Mouse (Mus musculus): ENCODE measurements at regions not wholly inside any gene's neighbourhood (a gene's known extent, or its start where the extent isn't known, plus 50 kb on each side); places are given as distances from the start of the nearest gene placed in this dataset.
A peak's percentile ranks its signal among the peaks of the same experiment; 100 is the strongest.

DNA sequence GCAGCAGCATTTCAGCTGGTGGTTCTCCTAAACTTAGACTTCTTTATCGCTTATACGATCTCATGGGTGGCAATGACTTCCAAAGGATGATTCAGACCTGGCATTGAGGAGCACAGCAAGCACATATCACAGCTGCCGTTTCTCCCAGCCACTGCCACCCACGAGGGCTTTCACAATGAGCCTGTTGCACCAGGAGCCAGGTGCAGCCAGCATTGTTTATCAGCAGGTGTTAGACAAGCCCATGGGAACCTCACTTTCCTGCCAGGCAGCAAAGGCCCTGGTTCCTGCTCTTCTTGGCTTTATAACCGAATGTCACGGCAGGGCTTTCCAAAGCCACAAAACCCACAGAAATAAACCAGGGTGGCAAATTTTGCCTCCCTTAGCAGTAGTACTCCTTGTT is 175.3 kb upstream of the Rgma start:
- Histone ChIP-seq H3K9ac (replicated peaks; ENCODE audit: low read depth) (no peak overlapping the region), H3K27me3 (replicated peaks; ENCODE audit: insufficient read depth, low read length) (no peaks in the 10 kb centered on the region), H3K4me2 (replicated peaks; ENCODE audit: low read depth, low read length) (no peak overlapping the region), H3K9me3 (ENCODE audit: low read length) (no peaks in the 10 kb centered on the region), H3K36me3 (ENCODE audit: insufficient read depth, low read length) (no peaks in the 10 kb centered on the region), H3K4me3 (ENCODE audit: low read depth, low read length) (no peak overlapping the region), H3K27ac (ENCODE audit: low read length) (no peak overlapping the region), H3K4me1 (ENCODE audit: insufficient read depth, low read depth, low read length) (no peaks in the 10 kb centered on the region)
- no peak for TF ChIP-seq EP300 (IDR thresholded peaks at IDR 0.05)
- TF ChIP-seq CTCF (IDR thresholded peaks at IDR 0.05) = no peak
- ATAC-seq (no peak), DNase-seq (ENCODE audit: low spot score) (no peak)
- WGBS = 80% methylated on average over 6 of the region's 6 CpGs

DNA sequence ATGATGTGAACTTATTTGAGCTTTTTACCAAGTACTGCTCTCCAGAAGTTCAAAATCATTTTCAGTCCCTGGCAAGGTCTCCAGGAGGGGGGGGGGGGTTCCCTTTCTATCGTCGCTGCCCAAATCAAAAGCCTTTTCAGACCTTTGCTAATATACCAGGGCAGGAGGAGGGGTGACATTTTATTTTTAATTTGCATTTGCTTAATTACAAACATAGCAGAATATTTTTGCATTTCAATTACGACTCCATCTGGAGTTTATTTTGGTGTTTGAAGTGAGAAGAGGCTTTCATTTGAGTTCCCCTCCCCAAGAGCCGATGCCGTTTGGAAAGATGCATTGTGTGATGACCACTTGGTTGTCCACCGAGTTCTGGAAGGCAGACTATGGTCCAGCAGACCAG is 174.0 kb upstream of the Rgma start:
- no peaks in the 10 kb centered on the region for H3K36me3 ChIP-seq (ENCODE audit: insufficient read depth, low read length)
- 80% methylated on average over 6 of the region's 6 CpGs for WGBS
- TF ChIP-seq CTCF (IDR thresholded peaks at IDR 0.05) (no peak), EP300 (IDR thresholded peaks at IDR 0.05) (no peak)
- ATAC-seq (no peak), DNase-seq (ENCODE audit: low spot score) (no peak)
- no peaks in the 10 kb centered on the region for H3K27me3 ChIP-seq (replicated peaks; ENCODE audit: insufficient read depth, low read length)
- no peak overlapping the region for H3K9ac ChIP-seq (replicated peaks; ENCODE audit: low read depth)
- H3K4me2 ChIP-seq (replicated peaks; ENCODE audit: low read depth, low read length) = no peak overlapping the region
- no peak overlapping the region for H3K27ac ChIP-seq (ENCODE audit: low read length)
- no peaks in the 10 kb centered on the region for H3K9me3 ChIP-seq (ENCODE audit: low read length)
- H3K4me3 ChIP-seq (ENCODE audit: low read depth, low read length) = no peak overlapping the region
- no peaks in the 10 kb centered on the region for H3K4me1 ChIP-seq (ENCODE audit: insufficient read depth, low read depth, low read length)

DNA sequence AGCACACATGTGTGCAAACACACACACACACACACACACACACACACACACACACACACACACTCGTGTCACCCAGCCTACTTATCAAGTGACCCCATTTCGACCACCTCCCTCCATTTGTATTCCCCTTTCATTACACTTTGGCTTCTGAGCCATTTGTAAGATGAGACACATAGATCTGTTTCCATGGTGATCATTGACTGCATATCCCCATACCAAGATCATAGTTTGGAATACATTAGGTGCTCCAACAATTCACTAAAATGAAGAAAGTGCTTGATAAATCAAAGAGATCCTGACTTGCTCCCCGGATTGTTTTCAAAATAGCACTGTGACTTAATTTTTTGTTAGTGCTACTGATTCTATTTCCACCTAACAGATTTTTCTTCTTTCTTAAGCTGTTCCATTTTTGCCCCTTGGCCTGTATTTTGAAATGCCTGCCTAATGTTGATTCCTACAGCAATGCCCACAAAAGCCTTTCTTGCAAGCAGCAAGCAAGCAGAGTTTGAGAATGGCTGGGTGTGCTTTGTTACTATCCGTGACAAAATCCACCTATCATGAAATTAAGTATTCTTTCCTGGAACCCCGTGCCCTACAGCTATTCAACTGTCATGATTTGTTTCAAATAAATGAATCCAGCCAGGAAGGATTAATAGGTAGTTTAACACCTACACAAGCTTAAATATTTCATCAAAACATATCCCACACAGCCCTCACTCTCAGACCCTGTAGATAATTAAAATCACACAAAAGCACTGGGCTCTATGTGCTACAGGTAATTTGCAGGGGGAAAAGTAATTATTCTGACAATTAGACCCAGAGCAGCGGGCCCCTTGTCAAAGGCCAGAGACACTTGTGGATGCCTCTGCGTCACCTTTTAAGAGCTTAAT is 168.1 kb upstream of the Rgma start:
- WGBS = 69% methylated on average over 7 of the region's 7 CpGs
- TF ChIP-seq CTCF (IDR thresholded peaks at IDR 0.05) = no peak
- TF ChIP-seq EP300 (IDR thresholded peaks at IDR 0.05) = no peak
- H3K4me3 ChIP-seq (ENCODE audit: low read depth, low read length) = no peak overlapping the region
- no peaks in the 10 kb centered on the region for H3K4me1 ChIP-seq (ENCODE audit: insufficient read depth, low read depth, low read length)
- no peak overlapping the region for H3K27ac ChIP-seq (ENCODE audit: low read length)
- H3K4me2 ChIP-seq (replicated peaks; ENCODE audit: low read depth, low read length) = no peak overlapping the region
- DNase-seq (ENCODE audit: low spot score) = no peak
- no peaks in the 10 kb centered on the region for H3K36me3 ChIP-seq (ENCODE audit: insufficient read depth, low read length)
- H3K27me3 ChIP-seq (replicated peaks; ENCODE audit: insufficient read depth, low read length) = no peaks in the 10 kb centered on the region
- H3K9me3 ChIP-seq (ENCODE audit: low read length) = no peaks in the 10 kb centered on the region
- no peak overlapping the region for H3K9ac ChIP-seq (replicated peaks; ENCODE audit: low read depth)
- no peak for ATAC-seq

DNA sequence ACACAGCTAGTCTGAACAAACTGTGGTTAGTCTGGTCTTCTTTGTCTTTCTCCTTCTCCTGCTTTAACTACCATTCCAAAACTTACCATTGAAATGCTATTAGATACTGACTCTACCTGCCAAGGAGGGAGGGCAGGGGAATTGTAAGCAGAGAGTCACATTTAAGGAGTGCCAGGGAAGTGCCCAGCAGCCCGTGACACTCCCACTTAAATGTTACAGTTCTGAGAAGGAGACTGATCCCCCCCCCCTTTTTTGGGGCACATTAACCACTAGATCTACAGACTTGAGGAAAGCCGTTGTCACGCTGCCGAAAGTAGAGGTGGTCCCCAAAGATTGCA is 166.9 kb upstream of the Rgma start:
- Histone ChIP-seq H3K9me3 (ENCODE audit: low read length) (no peaks in the 10 kb centered on the region), H3K27ac (ENCODE audit: low read length) (no peak overlapping the region), H3K4me3 (ENCODE audit: low read depth, low read length) (no peak overlapping the region), H3K9ac (replicated peaks; ENCODE audit: low read depth) (no peak overlapping the region), H3K4me1 (ENCODE audit: insufficient read depth, low read depth, low read length) (no peaks in the 10 kb centered on the region), H3K4me2 (replicated peaks; ENCODE audit: low read depth, low read length) (peak overlapping the region; percentile 15; the same call in 1 of the 2 replicates), H3K36me3 (ENCODE audit: insufficient read depth, low read length) (no peaks in the 10 kb centered on the region), H3K27me3 (replicated peaks; ENCODE audit: insufficient read depth, low read length) (no peaks in the 10 kb centered on the region)
- no peak for TF ChIP-seq EP300 (IDR thresholded peaks at IDR 0.05)
- TF ChIP-seq CTCF (IDR thresholded peaks at IDR 0.05) = no peak
- ATAC-seq (no peak), DNase-seq (ENCODE audit: low spot score) (peak; percentile 29)
- 61% methylated on average over 4 of the region's 4 CpGs for WGBS

DNA sequence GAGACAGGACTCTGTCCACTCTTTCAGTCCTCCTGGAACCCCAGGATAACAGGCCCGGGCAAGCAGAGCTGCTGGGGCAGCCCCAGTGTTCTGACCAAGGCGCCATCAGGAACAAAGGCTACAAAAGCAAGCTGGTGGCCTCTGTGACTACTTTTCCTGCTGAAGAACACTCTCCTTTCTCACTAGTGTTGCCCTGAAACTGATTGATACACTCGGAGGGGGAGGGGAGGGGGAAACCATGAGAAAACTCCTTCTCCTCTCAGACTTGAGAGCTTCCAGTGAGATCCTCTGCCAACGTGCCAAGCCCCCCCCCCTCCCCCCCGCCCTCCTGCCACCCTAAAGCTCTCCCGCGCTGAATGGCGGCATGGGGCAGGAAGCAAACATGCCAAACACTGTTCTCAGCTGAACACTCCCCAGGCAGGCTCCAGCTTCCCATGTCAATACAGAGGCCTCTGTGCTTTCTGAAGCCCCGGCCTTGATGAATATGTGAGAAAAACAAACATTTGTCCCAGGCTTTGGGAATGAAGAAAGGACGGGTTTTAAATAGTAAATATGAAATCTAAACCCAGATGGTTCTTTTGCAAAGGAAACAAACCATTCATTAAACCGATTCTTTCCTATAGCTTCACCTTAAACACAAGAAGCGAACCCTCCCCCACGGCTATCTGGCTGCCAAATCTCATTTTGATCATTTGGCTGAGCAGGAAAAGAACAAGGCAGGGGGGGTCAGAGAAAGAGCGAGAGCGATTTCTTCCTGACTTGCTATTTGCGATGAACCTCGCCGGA is 166.3 kb upstream of the Rgma start:
- peak; percentile 45 for DNase-seq (ENCODE audit: low spot score)
- no peak overlapping the region for H3K9ac ChIP-seq (replicated peaks; ENCODE audit: low read depth)
- no peaks in the 10 kb centered on the region for H3K36me3 ChIP-seq (ENCODE audit: insufficient read depth, low read length)
- peak; percentile 70 for ATAC-seq
- H3K9me3 ChIP-seq (ENCODE audit: low read length) = no peaks in the 10 kb centered on the region
- no peaks in the 10 kb centered on the region for H3K27me3 ChIP-seq (replicated peaks; ENCODE audit: insufficient read depth, low read length)
- H3K27ac ChIP-seq (ENCODE audit: low read length) = no peak overlapping the region
- H3K4me3 ChIP-seq (ENCODE audit: low read depth, low read length) = no peak overlapping the region
- peak overlapping the region; percentile 15; the same call in 1 of the 2 replicates for H3K4me2 ChIP-seq (replicated peaks; ENCODE audit: low read depth, low read length)
- 17% methylated on average over 18 of the region's 18 CpGs for WGBS
- no peaks in the 10 kb centered on the region for H3K4me1 ChIP-seq (ENCODE audit: insufficient read depth, low read depth, low read length)
- TF ChIP-seq CTCF (IDR thresholded peaks at IDR 0.05) = no peak
- TF ChIP-seq EP300 (IDR thresholded peaks at IDR 0.05) = no peak

DNA sequence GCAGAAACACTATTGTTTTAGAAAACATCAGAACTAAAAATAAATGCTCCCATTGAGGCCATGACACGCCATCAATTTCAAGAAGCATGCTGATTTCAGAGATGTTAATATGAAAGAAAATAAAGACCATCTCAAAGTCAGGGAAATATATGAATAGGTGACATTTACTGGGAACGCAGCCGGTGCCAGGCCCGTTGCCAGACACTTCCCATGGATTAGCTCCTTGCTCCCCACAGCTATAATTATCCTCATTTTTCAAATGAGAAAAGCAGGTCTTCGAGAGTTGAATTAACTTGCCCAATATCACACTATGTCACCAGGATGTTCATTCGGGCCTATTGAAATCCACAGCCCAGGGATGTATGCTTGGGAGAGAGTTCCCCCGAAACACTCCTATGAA is 165.2 kb upstream of the Rgma start:
- H3K4me1 ChIP-seq (ENCODE audit: insufficient read depth, low read depth, low read length) = no peaks in the 10 kb centered on the region
- DNase-seq (ENCODE audit: low spot score) (no peak), ATAC-seq (no peak)
- H3K9ac ChIP-seq (replicated peaks; ENCODE audit: low read depth) = no peak overlapping the region
- TF ChIP-seq EP300 (IDR thresholded peaks at IDR 0.05) (no peak), CTCF (IDR thresholded peaks at IDR 0.05) (no peak)
- WGBS = 83% methylated on average over 7 of the region's 7 CpGs
- H3K27ac ChIP-seq (ENCODE audit: low read length) = no peak overlapping the region
- H3K36me3 ChIP-seq (ENCODE audit: insufficient read depth, low read length) = no peaks in the 10 kb centered on the region
- H3K4me2 ChIP-seq (replicated peaks; ENCODE audit: low read depth, low read length) = no peak overlapping the region
- H3K4me3 ChIP-seq (ENCODE audit: low read depth, low read length) = no peak overlapping the region
- H3K9me3 ChIP-seq (ENCODE audit: low read length) = no peaks in the 10 kb centered on the region
- no peaks in the 10 kb centered on the region for H3K27me3 ChIP-seq (replicated peaks; ENCODE audit: insufficient read depth, low read length)
